Comparison of ENCODE assay signal across 12 mouse cellular contexts in genomic region chr12:105475230-105475911, GRCm38 (mm10). TPM values are rescaled to one million over a fixed set of nuclear protein-coding genes. Genes with fewer than 3 reads are reported as not detected.
DNase-seq lines count a peak whose midpoint lies in the region; ATAC-seq and TF ChIP-seq lines count a peak whose summit lies in the region.
"Had no signal": no experiment of that assay in that cellular context is flagged by ENCODE, and none has a peak within 500 bp of the region (broad histone marks: within the 10 kb centered on the region; RNA-seq: fewer than 3 reads in every experiment).

No protein-coding gene starts in this region.

- H3K4me2 ChIP-seq in hindbrain, postnatal 0 days (ENCODE audit: low read depth, low read length): no peak overlapping the region
- H3K4me2 ChIP-seq in midbrain, postnatal 0 days (ENCODE audit: low read depth, low read length, poor library complexity, severe bottlenecking): peak overlapping the region; percentile 6; the same call in 1 of the 2 replicates

- H3K9ac ChIP-seq in hindbrain, postnatal 0 days (replicated peaks; ENCODE audit: low read length): no peak overlapping the region
- H3K9ac ChIP-seq in midbrain, postnatal 0 days (replicated peaks; ENCODE audit: low read length, poor library complexity, severe bottlenecking): no peak overlapping the region

- no peak for TF ChIP-seq CTCF in hindbrain, postnatal 0 days (IDR thresholded peaks at IDR 0.05; ENCODE audit: low read depth)
- TF ChIP-seq CTCF in midbrain, postnatal 0 days (IDR thresholded peaks at IDR 0.05): no peak

- no peaks in the 10 kb centered on the region for H3K9me3 ChIP-seq in hindbrain, postnatal 0 days (ENCODE audit: low read length)
- no peaks in the 10 kb centered on the region for H3K9me3 ChIP-seq in midbrain, postnatal 0 days (ENCODE audit: low read length)

- H3K36me3 ChIP-seq in hindbrain, postnatal 0 days (ENCODE audit: insufficient read depth, low read length): no peaks in the 10 kb centered on the region; the same call in 1 of the 2 replicates
- H3K36me3 ChIP-seq in midbrain, postnatal 0 days (ENCODE audit: insufficient read depth, low read length): peaks cover 3% of the 10 kb centered on the region; the same call in 1 of the 2 replicates

- H3K27ac ChIP-seq in hindbrain, postnatal 0 days: peak overlapping the region; percentile 84
- peak overlapping the region; percentile 73 for H3K27ac ChIP-seq in midbrain, postnatal 0 days (ENCODE audit: low read depth, low read length)
- H3K27ac ChIP-seq: macrophage had no signal

- peak; percentile 48 for DNase-seq in kidney, adult 18-20 months
- DNase-seq in kidney, postnatal 10 days: no peak
- peak; percentile 15 for DNase-seq in ZHBTc4 (ENCODE audit: low read depth, low spot score)
- peak; percentile 76 for DNase-seq in hindbrain, postnatal 0 days (ENCODE audit: low spot score)
- peak; percentile 76 for DNase-seq in midbrain, postnatal 0 days (ENCODE audit: low spot score)
- no peak for DNase-seq in spleen, postnatal 4 days (ENCODE audit: low spot score in 2 of 2)
- DNase-seq in heart, postnatal 36 days: no peak
- no peak for DNase-seq in embryo, embryonic 9.5 days (ENCODE audit: extremely low spot score)
- DNase-seq: thymus, postnatal 14 days had no signal

- intact Hi-C loops in heart, postnatal 36 days (cut with DNase I): no loop called here

- peak; percentile 68 for ATAC-seq in hindbrain, postnatal 0 days
- peak; percentile 56 for ATAC-seq in midbrain, postnatal 0 days (ENCODE audit: low FRiP score)
- ATAC-seq: Patski had no signal

- no peaks in the 10 kb centered on the region for H3K27me3 ChIP-seq in hindbrain, postnatal 0 days (ENCODE audit: insufficient read depth, low read length)
- no peaks in the 10 kb centered on the region for H3K27me3 ChIP-seq in midbrain, postnatal 0 days (ENCODE audit: insufficient read depth, low read length)

- WGBS in hindbrain, postnatal 0 days: 40% methylated on average over 12 of the region's 12 CpGs
- 31% methylated on average over 12 of the region's 12 CpGs for WGBS in midbrain, postnatal 0 days

- H3K4me3 ChIP-seq in hindbrain, postnatal 0 days (ENCODE audit: low read length): no peak overlapping the region
- H3K4me3 ChIP-seq in midbrain, postnatal 0 days (ENCODE audit: low read depth, low read length): no peak overlapping the region
- H3K4me3 ChIP-seq: erythroblast, embryonic 14.5 days had no signal

- 0 out of 2 replicates have a peak, but pooled peaks cover 6% of the 10 kb centered on the region for H3K4me1 ChIP-seq in hindbrain, postnatal 0 days (ENCODE audit: insufficient read depth, low read length)
- peaks cover 14% of the 10 kb centered on the region for H3K4me1 ChIP-seq in midbrain, postnatal 0 days (ENCODE audit: insufficient read depth, low read length)

RNA-seq across cellular contexts. Expression of gene D430019H16Rik, which starts 21.7 kb away (rescaled TPM):
- 140 TPM in 2 replicates for total RNA-seq in hindbrain, postnatal 0 days (2014; rRNA removed)
- polyA plus RNA-seq in hindbrain, postnatal 0 days (2015; fragmentation: Nextera tagmentation; extraction: Ambion mirVana): 8.6 and 8.9 TPM in 2 replicates
- total RNA-seq in midbrain, postnatal 0 days (2014; rRNA removed): 176 and 186 TPM in 2 replicates
- polyA plus RNA-seq in midbrain, postnatal 0 days (2015; fragmentation: Nextera tagmentation; extraction: Ambion mirVana): 10.9 and 13.1 TPM in 2 replicates
- under 1 TPM; 0.16 to 0.31 TPM for total RNA-seq in heart, postnatal 36 days (2021)
- polyA plus RNA-seq: erythroblast, embryonic 14.5 days; macrophage had no signal

Comparison
In these comparisons a context has a peak if more than half of its experiments do, and no peak if none do; other contexts are left out.
1. DNase-seq: peak in kidney, adult 18-20 months (single experiment), ZHBTc4 (single experiment), hindbrain, postnatal 0 days (single experiment) and midbrain, postnatal 0 days (single experiment); none in kidney, postnatal 10 days (single experiment), spleen, postnatal 4 days (0 of 2), heart, postnatal 36 days (0 of 2) and embryo, embryonic 9.5 days (single experiment).
2. RNA of gene D430019H16Rik, which starts 21.7 kb away (total RNA-seq): 176 to 186 TPM in midbrain, postnatal 0 days and 140 TPM in hindbrain, postnatal 0 days; 0.16 to 0.31 TPM in heart, postnatal 36 days; every median in the first group is over 100 times any median in the second.